Mouse (Mus musculus): ENCODE results near the gene Txnip. TPM values are rescaled to one million over a fixed set of nuclear protein-coding genes. Genes with fewer than 3 reads are reported as not detected.
A peak's percentile ranks its signal among the peaks of the same experiment; 100 is the strongest.

Txnip gene
- polyA plus RNA-seq, 1 experiment from 2014 or later = 502 TPM

DNA sequence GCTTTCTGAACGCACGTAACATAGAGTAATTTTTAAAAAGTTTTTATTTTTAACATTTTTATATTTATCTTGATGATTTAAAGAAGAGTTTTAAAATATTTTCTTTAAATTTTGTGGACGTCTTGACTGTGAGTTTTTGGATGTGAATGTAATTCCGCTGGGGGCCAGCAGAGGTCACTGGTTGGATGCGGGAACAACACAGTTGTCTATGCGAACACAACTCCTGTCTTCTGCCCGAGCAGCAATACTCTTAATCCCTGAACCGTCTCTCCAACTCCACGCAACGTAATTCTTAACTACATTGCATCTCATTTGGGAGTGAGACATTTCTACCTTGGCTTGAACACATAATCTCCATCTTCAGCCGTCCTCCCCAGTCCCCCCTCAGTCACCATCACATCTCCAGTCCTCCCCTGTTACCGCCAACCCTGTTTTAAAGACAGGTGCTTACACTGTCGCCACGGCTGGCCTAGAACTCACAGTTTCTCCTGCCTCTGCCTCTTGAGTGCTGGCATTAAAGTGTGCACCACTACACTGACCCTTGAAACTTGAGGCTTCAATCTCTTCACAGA is 10.3 kb upstream of the Txnip start:
- TF ChIP-seq CTCF (IDR thresholded peaks at IDR 0.05) (peak; percentile 91), EP300 (IDR thresholded peaks at IDR 0.05) (no peak)
- 10% methylated on average over 14 of the region's 14 CpGs for WGBS
- no peak overlapping the region for H3K27ac ChIP-seq (ENCODE audit: low read length)
- no peak overlapping the region for H3K4me2 ChIP-seq (replicated peaks; ENCODE audit: low read depth, low read length)
- H3K36me3 ChIP-seq (ENCODE audit: insufficient read depth, low read length) = no peaks in the 10 kb centered on the region
- H3K27me3 ChIP-seq (replicated peaks; ENCODE audit: insufficient read depth, low read length) = no peaks in the 10 kb centered on the region
- no peak overlapping the region for H3K4me3 ChIP-seq (ENCODE audit: low read depth, low read length)
- peaks cover 11% of the 10 kb centered on the region; the same call in 1 of the 2 replicates for H3K4me1 ChIP-seq (ENCODE audit: insufficient read depth, low read depth, low read length)
- H3K9me3 ChIP-seq (ENCODE audit: low read length) = no peaks in the 10 kb centered on the region
- H3K9ac ChIP-seq (replicated peaks; ENCODE audit: low read depth) = no peak overlapping the region
- ATAC-seq (peak; percentile 18; the same call in 1 of the 2 replicates), DNase-seq (ENCODE audit: low spot score) (peak; percentile 87)

GRCm38 (mm10) chr3:96548824-96549223 is 8.9 kb upstream of the Txnip start:
- Histone ChIP-seq H3K4me2 (replicated peaks; ENCODE audit: low read depth, low read length) (no peak overlapping the region), H3K27ac (ENCODE audit: low read length) (no peak overlapping the region), H3K9ac (replicated peaks; ENCODE audit: low read depth) (no peak overlapping the region), H3K4me1 (ENCODE audit: insufficient read depth, low read depth, low read length) (peaks cover 15% of the 10 kb centered on the region; the same call in 1 of the 2 replicates), H3K36me3 (ENCODE audit: insufficient read depth, low read length) (no peaks in the 10 kb centered on the region), H3K9me3 (ENCODE audit: low read length) (no peaks in the 10 kb centered on the region), H3K4me3 (ENCODE audit: low read depth, low read length) (no peak overlapping the region), H3K27me3 (replicated peaks; ENCODE audit: insufficient read depth, low read length) (no peaks in the 10 kb centered on the region)
- ATAC-seq (no peak), DNase-seq (ENCODE audit: low spot score) (no peak)
- TF ChIP-seq CTCF (IDR thresholded peaks at IDR 0.05) = no peak
- no peak for TF ChIP-seq EP300 (IDR thresholded peaks at IDR 0.05)
- 73% methylated on average over 7 of the region's 7 CpGs for WGBS

GRCm38 (mm10) chr3:96549346-96549745 is 8.4 kb upstream of the Txnip start:
- ATAC-seq = no peak
- Histone ChIP-seq H3K27me3 (replicated peaks; ENCODE audit: insufficient read depth, low read length) (no peaks in the 10 kb centered on the region), H3K9me3 (ENCODE audit: low read length) (no peaks in the 10 kb centered on the region), H3K4me1 (ENCODE audit: insufficient read depth, low read depth, low read length) (peaks cover 15% of the 10 kb centered on the region; the same call in 1 of the 2 replicates), H3K27ac (ENCODE audit: low read length) (no peak overlapping the region), H3K36me3 (ENCODE audit: insufficient read depth, low read length) (no peaks in the 10 kb centered on the region), H3K4me3 (ENCODE audit: low read depth, low read length) (no peak overlapping the region), H3K4me2 (replicated peaks; ENCODE audit: low read depth, low read length) (no peak overlapping the region), H3K9ac (replicated peaks; ENCODE audit: low read depth) (no peak overlapping the region)
- WGBS = 79% methylated on average over 5 of the region's 5 CpGs
- DNase-seq (ENCODE audit: low spot score) = no peak
- TF ChIP-seq CTCF (IDR thresholded peaks at IDR 0.05) = no peak
- TF ChIP-seq EP300 (IDR thresholded peaks at IDR 0.05) = no peak

- no peaks in the 10 kb centered on the region for H3K27me3 ChIP-seq (replicated peaks; ENCODE audit: insufficient read depth, low read length)
- peak overlapping the region; percentile 16; the same call in 1 of the 2 replicates for H3K9ac ChIP-seq (replicated peaks; ENCODE audit: low read depth)
- peaks cover 22% of the 10 kb centered on the region; the same call in 1 of the 2 replicates for H3K4me1 ChIP-seq (ENCODE audit: insufficient read depth, low read depth, low read length)
- WGBS = 4% methylated on average over 8 of the region's 8 CpGs
- peak overlapping the region; percentile 89 for H3K27ac ChIP-seq (ENCODE audit: low read length)
- peak; percentile 96 for DNase-seq (ENCODE audit: low spot score)
- no peak overlapping the region for H3K4me3 ChIP-seq (ENCODE audit: low read depth, low read length)
- H3K4me2 ChIP-seq (replicated peaks; ENCODE audit: low read depth, low read length) = peak overlapping the region; percentile 27; the same call in 1 of the 2 replicates
- H3K9me3 ChIP-seq (ENCODE audit: low read length) = no peaks in the 10 kb centered on the region
- no peaks in the 10 kb centered on the region for H3K36me3 ChIP-seq (ENCODE audit: insufficient read depth, low read length)
- peak; percentile 82 for TF ChIP-seq CTCF (IDR thresholded peaks at IDR 0.05)
- TF ChIP-seq EP300 (IDR thresholded peaks at IDR 0.05) = peak; percentile 99
- peak; percentile 45 for ATAC-seq
Observed at GRCm38 (mm10) chr3:96551203-96551602, 6.6 kb upstream of the Txnip start.

- peaks cover 24% of the 10 kb centered on the region; the same call in 1 of the 2 replicates for H3K4me1 ChIP-seq (ENCODE audit: insufficient read depth, low read depth, low read length)
- H3K27ac ChIP-seq (ENCODE audit: low read length) = peak overlapping the region; percentile 89
- ATAC-seq (peak; percentile 26; the same call in 1 of the 2 replicates), DNase-seq (ENCODE audit: low spot score) (peak; percentile 63)
- no peaks in the 10 kb centered on the region for H3K27me3 ChIP-seq (replicated peaks; ENCODE audit: insufficient read depth, low read length)
- WGBS = 33% methylated on average over 7 of the region's 7 CpGs
- H3K9ac ChIP-seq (replicated peaks; ENCODE audit: low read depth) = peak overlapping the region; percentile 16; the same call in 1 of the 2 replicates
- H3K4me3 ChIP-seq (ENCODE audit: low read depth, low read length) = no peak overlapping the region
- H3K4me2 ChIP-seq (replicated peaks; ENCODE audit: low read depth, low read length) = peak overlapping the region; percentile 27; the same call in 1 of the 2 replicates
- H3K9me3 ChIP-seq (ENCODE audit: low read length) = no peaks in the 10 kb centered on the region
- H3K36me3 ChIP-seq (ENCODE audit: insufficient read depth, low read length) = no peaks in the 10 kb centered on the region
- TF ChIP-seq EP300 (IDR thresholded peaks at IDR 0.05) = peak; percentile 98
- TF ChIP-seq CTCF (IDR thresholded peaks at IDR 0.05) = no peak
Observed at GRCm38 (mm10) chr3:96551890-96552289, 5.9 kb upstream of the Txnip start.

- H3K4me2 ChIP-seq (replicated peaks; ENCODE audit: low read depth, low read length) = no peak overlapping the region
- DNase-seq (ENCODE audit: low spot score) (no peak), ATAC-seq (no peak)
- no peaks in the 10 kb centered on the region for H3K9me3 ChIP-seq (ENCODE audit: low read length)
- 0 out of 2 replicates have a peak, but pooled peaks cover under 1% of the 10 kb centered on the region for H3K36me3 ChIP-seq (ENCODE audit: insufficient read depth, low read length)
- H3K27ac ChIP-seq (ENCODE audit: low read length) = peak overlapping the region; percentile 6; the same call in 1 of the 2 replicates
- H3K4me3 ChIP-seq (ENCODE audit: low read depth, low read length) = no peak overlapping the region
- TF ChIP-seq EP300 (IDR thresholded peaks at IDR 0.05) (no peak), CTCF (IDR thresholded peaks at IDR 0.05) (no peak)
- peaks cover 24% of the 10 kb centered on the region; the same call in 1 of the 2 replicates for H3K4me1 ChIP-seq (ENCODE audit: insufficient read depth, low read depth, low read length)
- no peaks in the 10 kb centered on the region for H3K27me3 ChIP-seq (replicated peaks; ENCODE audit: insufficient read depth, low read length)
- H3K9ac ChIP-seq (replicated peaks; ENCODE audit: low read depth) = no peak overlapping the region
- WGBS = 67% methylated on average over 6 of the region's 6 CpGs
Observed at GRCm38 (mm10) chr3:96553601-96554000, 4.2 kb upstream of the Txnip start.
